ENCODE assay signal across 10 mouse cellular contexts in genomic region chr3:138893520-138893919, GRCm38 (mm10).
DNase-seq lines count a peak whose midpoint lies in the region; ATAC-seq and TF ChIP-seq lines count a peak whose summit lies in the region.
"Had no signal": no experiment of that assay in that cellular context is flagged by ENCODE, and none has a peak within 500 bp of the region (broad histone marks: within the 10 kb centered on the region; RNA-seq: fewer than 3 reads in every experiment).

No protein-coding gene starts in this region.

- no peaks in the 10 kb centered on the region for H3K4me1 ChIP-seq in kidney, postnatal 0 days (replicated peaks; ENCODE audit: insufficient read depth, low read length)
- H3K4me1 ChIP-seq in kidney, adult 2 months (ENCODE audit: control insufficient read depth, insufficient read depth, low read length): no peaks in the 10 kb centered on the region
- peaks cover 16% of the 10 kb centered on the region for H3K4me1 ChIP-seq in forebrain, embryonic 15.5 days

- no peak overlapping the region for H3K9ac ChIP-seq in kidney, postnatal 0 days (ENCODE audit: low read depth, low read length)
- no peak overlapping the region for H3K9ac ChIP-seq in forebrain, embryonic 15.5 days (replicated peaks)

- TF ChIP-seq POLR2A in kidney, adult 2 months (IDR thresholded peaks at IDR 0.05; ENCODE audit: low read depth, low read length): no peak

- whole genome bisulfite sequencing in kidney, postnatal 0 days: 24% methylated on average over 5 of the region's 5 CpGs
- WGBS in kidney, adult 2 months: 51% methylated on average over 5 of the region's 5 CpGs
- WGBS in forebrain, embryonic 15.5 days: 29% methylated on average over 5 of the region's 5 CpGs

- H3K9me3 ChIP-seq in kidney, postnatal 0 days (replicated peaks; ENCODE audit: low read length): no peaks in the 10 kb centered on the region
- H3K9me3 ChIP-seq in forebrain, embryonic 15.5 days: no peaks in the 10 kb centered on the region

- H3K27me3 ChIP-seq in kidney, postnatal 0 days (ENCODE audit: insufficient read depth, low read length): no peaks in the 10 kb centered on the region
- no peaks in the 10 kb centered on the region for H3K27me3 ChIP-seq in kidney, adult 2 months (replicated peaks; ENCODE audit: control insufficient read depth, insufficient read depth, low read length)
- no peaks in the 10 kb centered on the region for H3K27me3 ChIP-seq in forebrain, embryonic 15.5 days

- H3K27ac ChIP-seq in kidney, postnatal 0 days: no peak overlapping the region
- no peak overlapping the region for H3K27ac ChIP-seq in kidney, adult 2 months (ENCODE audit: insufficient read depth, low read depth, low read length)
- 0 out of 2 replicates have a peak overlapping the region, but pooled peaks have one; percentile 9 for H3K27ac ChIP-seq in forebrain, embryonic 15.5 days (replicated peaks)

- intact Hi-C loops in left cerebral cortex, postnatal 10 days (cut with DNase I): no loop called here

- H3K4me3 ChIP-seq in kidney, postnatal 0 days (replicated peaks; ENCODE audit: low read depth, low read length): no peak overlapping the region
- no peak overlapping the region for H3K4me3 ChIP-seq in kidney, adult 2 months (ENCODE audit: insufficient read depth, low read depth, low read length)
- no peak overlapping the region for H3K4me3 ChIP-seq in forebrain, embryonic 15.5 days

- no peak for TF ChIP-seq CTCF in kidney, postnatal 0 days (IDR thresholded peaks at IDR 0.05; ENCODE audit: low read depth)
- TF ChIP-seq CTCF in kidney, adult 2 months (conservative IDR thresholded peaks at IDR 0.05; ENCODE audit: insufficient read depth, insufficient read length, low read depth, low read length): no peak

- ATAC-seq in kidney, postnatal 0 days (replicated peaks; ENCODE audit: low FRiP score, low read depth): no peak
- 0 out of 2 replicates have a peak, but pooled peaks have one; percentile 24 for ATAC-seq in forebrain, embryonic 15.5 days (replicated peaks)
- peak; percentile 66 for ATAC-seq in megakaryocyte, adult 5-6 weeks (ENCODE audit: poor library complexity, severe bottlenecking)
- ATAC-seq in erythroblast, adult 5-6 weeks (replicated peaks; ENCODE audit: low FRiP score, poor library complexity, severe bottlenecking): no peak

- 0 out of 2 replicates have a peak, but pooled peaks cover 4% of the 10 kb centered on the region for H3K36me3 ChIP-seq in kidney, postnatal 0 days (ENCODE audit: insufficient read depth, low read length)
- no peaks in the 10 kb centered on the region for H3K36me3 ChIP-seq in kidney, adult 2 months (ENCODE audit: control insufficient read depth, insufficient read depth, low read length)
- H3K36me3 ChIP-seq in forebrain, embryonic 15.5 days: peaks cover 22% of the 10 kb centered on the region

- DNase-seq in kidney, postnatal 0 days (ENCODE audit: low spot score): peak; percentile 26
- DNase-seq in kidney, adult 2 months: no peak
- peak; percentile 20 for DNase-seq in MEL-GATA-1-ER (ENCODE audit: extremely low read depth, low read depth)
- no peak for DNase-seq in left cerebral cortex, postnatal 10 days (ENCODE audit: extremely low spot score in 1 of 2, low spot score in 2 of 2)
- DNase-seq in frontal cortex, postnatal 10 days (ENCODE audit: low spot score in 2 of 2): no peak
- DNase-seq: cerebellum, postnatal 10 days; lung, adult 18-20 months had no signal

- H3K4me2 ChIP-seq in kidney, postnatal 0 days (ENCODE audit: low read length): no peak overlapping the region
- no peak overlapping the region for H3K4me2 ChIP-seq in forebrain, embryonic 15.5 days (replicated peaks)

Comparison
In these comparisons a context has a peak if more than half of its experiments do, and no peak if none do; other contexts are left out.
1. DNase-seq: peak in kidney, postnatal 0 days (single experiment) and MEL-GATA-1-ER (single experiment); none in kidney, adult 2 months (single experiment), left cerebral cortex, postnatal 10 days (0 of 2) and frontal cortex, postnatal 10 days (0 of 2).
2. ATAC-seq: peak in forebrain, embryonic 15.5 days (single experiment) and megakaryocyte, adult 5-6 weeks (single experiment); none in kidney, postnatal 0 days (single experiment) and erythroblast, adult 5-6 weeks (single experiment).